Mouse (Mus musculus): ENCODE data around the gene Ehmt2. TPM values are rescaled to one million over a fixed set of nuclear protein-coding genes. Genes with fewer than 3 reads are reported as not detected.
A peak's percentile ranks its signal among the peaks of the same experiment; 100 is the strongest.

Ehmt2 gene
- polyA plus RNA-seq, 1 experiment: 104 TPM

DNA sequence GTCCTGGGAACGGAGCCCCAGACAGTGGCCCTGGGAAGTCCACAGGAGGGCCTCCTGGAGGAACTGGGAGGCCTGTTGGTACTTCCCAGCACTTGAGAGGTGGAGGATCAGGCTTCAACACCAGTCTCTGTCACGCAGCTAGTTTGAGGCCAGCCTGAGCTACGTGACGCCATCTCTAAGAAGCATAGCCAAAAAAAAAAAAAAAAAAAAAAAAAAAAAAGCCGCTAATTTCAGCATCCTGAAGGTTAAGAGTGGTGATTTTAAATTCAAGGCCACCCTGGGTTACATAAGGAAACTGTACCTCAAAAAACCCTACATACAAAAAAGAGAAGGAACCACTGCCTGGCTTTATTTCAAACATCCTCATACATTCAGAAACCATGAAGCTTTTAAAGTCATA lies 26.0 kb downstream of the Ehmt2 start:
- no peaks in the 10 kb centered on the region; the same call in 1 of the 2 replicates for H3K4me1 ChIP-seq (ENCODE audit: control insufficient read depth, insufficient read depth, low read length)
- no peak overlapping the region for H3K27ac ChIP-seq (ENCODE audit: control insufficient read depth, insufficient read depth, low read depth, low read length, poor library complexity)
- TF ChIP-seq POLR2A (IDR thresholded peaks at IDR 0.05; ENCODE audit: borderline replicate concordance, control insufficient read depth, low read depth, low read length): no peak
- TF ChIP-seq CTCF (IDR thresholded peaks at IDR 0.05; ENCODE audit: control insufficient read depth, insufficient read depth, low read length): no peak
- 32% methylated on average over 5 of the region's 5 CpGs for WGBS
- no peak overlapping the region for H3K4me3 ChIP-seq (replicated peaks; ENCODE audit: control insufficient read depth, low read depth, low read length)

DNA sequence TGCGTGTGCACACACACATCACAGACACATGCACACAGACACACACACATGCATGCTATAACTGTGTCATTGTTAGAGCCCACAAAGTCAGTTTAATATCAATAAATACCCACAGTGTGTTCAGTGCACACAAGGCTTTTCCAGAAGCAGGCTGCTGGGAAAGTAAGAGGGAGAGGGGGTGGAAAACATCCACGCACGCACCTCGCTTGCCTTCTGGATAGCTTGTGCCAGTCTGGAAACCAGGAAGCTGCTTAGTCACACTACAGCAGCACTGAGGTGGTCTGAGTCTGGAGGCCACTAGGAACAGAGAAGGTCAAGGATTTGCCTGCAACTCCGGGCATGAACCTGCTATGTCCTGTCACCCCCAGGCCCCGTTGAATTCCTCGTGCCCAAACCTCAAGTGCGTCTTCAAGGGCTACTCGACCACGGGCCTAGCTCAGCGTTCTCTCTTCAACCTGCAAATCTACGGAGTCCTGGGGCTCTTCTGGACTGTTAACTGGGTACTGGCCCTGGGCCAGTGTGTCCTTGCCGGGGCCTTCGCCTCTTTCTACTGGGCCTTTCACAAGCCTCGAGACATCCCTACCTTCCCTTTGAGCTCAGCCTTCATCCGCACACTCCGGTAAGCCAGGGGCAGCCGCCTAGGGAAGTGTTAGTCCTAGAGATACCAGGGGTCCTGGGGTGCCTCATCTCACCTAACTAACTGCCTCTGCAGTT lies 29.2 kb downstream of the Ehmt2 start:
- no peak overlapping the region for H3K27ac ChIP-seq (ENCODE audit: control insufficient read depth, insufficient read depth, low read depth, low read length, poor library complexity)
- no peaks in the 10 kb centered on the region; the same call in 1 of the 2 replicates for H3K4me1 ChIP-seq (ENCODE audit: control insufficient read depth, insufficient read depth, low read length)
- TF ChIP-seq CTCF (IDR thresholded peaks at IDR 0.05; ENCODE audit: control insufficient read depth, insufficient read depth, low read length) (no peak), POLR2A (IDR thresholded peaks at IDR 0.05; ENCODE audit: borderline replicate concordance, control insufficient read depth, low read depth, low read length) (no peak)
- WGBS: 89% methylated on average over 18 of the region's 18 CpGs
- no peak overlapping the region for H3K4me3 ChIP-seq (replicated peaks; ENCODE audit: control insufficient read depth, low read depth, low read length)

DNA sequence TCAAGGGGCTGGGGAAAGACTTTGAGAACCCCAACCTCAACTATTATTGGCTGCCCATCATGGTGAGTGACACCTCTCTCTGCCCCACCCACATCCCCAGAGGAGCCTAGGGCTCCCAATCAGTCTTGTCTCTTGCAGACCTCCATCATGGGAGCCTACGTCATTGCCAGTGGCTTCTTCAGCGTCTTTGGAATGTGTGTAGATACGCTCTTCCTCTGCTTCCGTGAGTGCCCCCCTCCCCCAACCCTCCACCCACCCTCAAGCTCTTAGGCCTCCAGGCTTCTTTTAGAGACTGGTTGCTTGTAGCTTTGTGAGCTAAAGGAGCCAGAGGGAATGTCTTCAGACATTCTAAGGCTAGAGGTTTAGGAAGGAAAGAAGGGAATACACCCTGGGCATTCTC lies 30.6 kb downstream of the Ehmt2 start:
- TF ChIP-seq POLR2A (IDR thresholded peaks at IDR 0.05; ENCODE audit: borderline replicate concordance, control insufficient read depth, low read depth, low read length) (no peak), CTCF (IDR thresholded peaks at IDR 0.05; ENCODE audit: control insufficient read depth, insufficient read depth, low read length) (no peak)
- Histone ChIP-seq H3K27ac (ENCODE audit: control insufficient read depth, insufficient read depth, low read depth, low read length, poor library complexity) (no peak overlapping the region), H3K4me3 (replicated peaks; ENCODE audit: control insufficient read depth, low read depth, low read length) (no peak overlapping the region), H3K4me1 (ENCODE audit: control insufficient read depth, insufficient read depth, low read length) (no peaks in the 10 kb centered on the region; the same call in 1 of the 2 replicates)
- WGBS: 85% methylated on average over 4 of the region's 4 CpGs

DNA sequence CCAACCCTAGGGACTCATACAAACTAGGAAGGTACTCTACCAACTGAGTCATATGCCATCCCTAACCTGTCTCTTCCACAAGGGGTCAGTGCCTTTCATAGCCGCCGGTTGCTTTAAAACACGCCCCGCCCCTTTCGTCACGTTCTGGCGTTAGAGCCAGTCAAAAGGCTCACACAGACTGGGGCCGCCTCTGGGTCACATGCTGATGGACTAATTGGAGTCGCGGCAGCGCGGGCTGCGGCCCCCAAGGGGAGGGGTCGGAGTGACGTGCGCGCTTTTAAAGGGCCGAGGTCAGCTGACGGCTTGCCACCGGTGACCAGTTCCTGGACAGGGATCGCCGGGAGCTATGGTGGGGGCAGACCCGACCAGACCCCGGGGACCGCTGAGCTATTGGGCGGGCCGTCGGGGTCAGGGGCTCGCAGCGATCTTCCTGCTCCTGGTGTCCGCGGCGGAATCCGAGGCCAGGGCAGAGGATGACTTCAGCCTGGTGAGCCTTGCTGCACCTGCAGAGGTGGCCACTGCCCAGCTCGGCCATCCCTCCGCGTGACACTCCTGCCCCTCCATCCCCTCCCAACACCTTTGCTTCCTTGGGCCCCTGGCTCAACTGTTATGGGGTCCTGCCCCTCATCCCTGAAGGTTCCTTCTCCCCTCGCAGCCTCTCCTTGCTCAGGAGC lies 32.9 kb downstream of the Ehmt2 start, which contains the start of gene Neu1:
TSS of gene Neu1 (plus strand) at position 193 of the 674 bp plus-strand sequence.
- TF ChIP-seq POLR2A (IDR thresholded peaks at IDR 0.05; ENCODE audit: borderline replicate concordance, control insufficient read depth, low read depth, low read length): peak; percentile 87
- TF ChIP-seq CTCF (IDR thresholded peaks at IDR 0.05; ENCODE audit: control insufficient read depth, insufficient read depth, low read length): peak; percentile 65
- peaks cover 7% of the 10 kb centered on the region; the same call in 1 of the 2 replicates for H3K4me1 ChIP-seq (ENCODE audit: control insufficient read depth, insufficient read depth, low read length)
- peak within 1 kb of the TSS; percentile 89 for H3K4me3 ChIP-seq (replicated peaks; ENCODE audit: control insufficient read depth, low read depth, low read length)
- H3K27ac ChIP-seq (ENCODE audit: control insufficient read depth, insufficient read depth, low read depth, low read length, poor library complexity): peak within 1 kb of the TSS; percentile 57
- under 1% methylated on average over 38 of the region's 38 CpGs for WGBS

DNA sequence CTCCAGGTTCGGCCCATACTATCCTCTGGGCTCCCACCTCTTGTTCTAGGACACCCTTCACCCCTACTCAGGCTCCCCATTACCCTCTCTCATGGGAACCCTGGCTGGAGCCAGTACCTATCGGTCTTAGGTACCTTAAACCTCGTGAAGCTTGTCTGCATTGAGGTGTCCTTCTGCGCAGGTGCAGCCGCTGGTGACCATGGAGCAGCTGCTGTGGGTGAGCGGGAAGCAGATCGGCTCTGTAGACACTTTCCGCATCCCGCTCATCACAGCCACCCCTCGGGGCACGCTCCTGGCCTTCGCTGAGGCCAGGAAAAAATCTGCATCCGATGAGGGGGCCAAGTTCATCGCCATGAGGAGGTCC lies 33.4 kb downstream of the Ehmt2 start:
- TF ChIP-seq POLR2A (IDR thresholded peaks at IDR 0.05; ENCODE audit: borderline replicate concordance, control insufficient read depth, low read depth, low read length): no peak
- TF ChIP-seq CTCF (IDR thresholded peaks at IDR 0.05; ENCODE audit: control insufficient read depth, insufficient read depth, low read length): no peak
- WGBS: 5% methylated on average over 14 of the region's 14 CpGs
- Histone ChIP-seq H3K4me3 (replicated peaks; ENCODE audit: control insufficient read depth, low read depth, low read length) (peak overlapping the region; percentile 89), H3K27ac (ENCODE audit: control insufficient read depth, insufficient read depth, low read depth, low read length, poor library complexity) (peak overlapping the region; percentile 57), H3K4me1 (ENCODE audit: control insufficient read depth, insufficient read depth, low read length) (peaks cover 7% of the 10 kb centered on the region; the same call in 1 of the 2 replicates)

DNA sequence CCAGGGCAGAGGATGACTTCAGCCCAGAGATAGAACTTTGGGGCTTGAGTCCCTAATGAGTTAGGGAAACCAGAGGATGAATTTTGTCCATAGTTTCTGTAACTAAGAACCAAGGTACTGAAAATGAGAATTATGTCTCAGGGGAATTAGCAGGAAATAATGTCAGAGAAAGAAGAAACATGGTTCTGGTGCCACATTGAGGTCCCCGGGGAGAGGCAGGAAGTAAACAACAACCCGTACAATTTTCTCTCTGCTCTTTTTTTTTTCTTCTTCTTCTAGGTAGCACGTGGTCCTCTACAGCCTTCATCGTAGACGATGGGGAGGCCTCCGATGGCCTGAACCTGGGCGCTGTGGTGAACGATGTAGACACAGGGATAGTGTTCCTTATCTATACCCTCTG lies 34.0 kb downstream of the Ehmt2 start:
- TF ChIP-seq CTCF (IDR thresholded peaks at IDR 0.05; ENCODE audit: control insufficient read depth, insufficient read depth, low read length) (no peak), POLR2A (IDR thresholded peaks at IDR 0.05; ENCODE audit: borderline replicate concordance, control insufficient read depth, low read depth, low read length) (no peak)
- 34% methylated on average over 8 of the region's 8 CpGs for WGBS
- peaks cover 8% of the 10 kb centered on the region; the same call in 1 of the 2 replicates for H3K4me1 ChIP-seq (ENCODE audit: control insufficient read depth, insufficient read depth, low read length)
- H3K27ac ChIP-seq (ENCODE audit: control insufficient read depth, insufficient read depth, low read depth, low read length, poor library complexity): peak overlapping the region; percentile 57
- H3K4me3 ChIP-seq (replicated peaks; ENCODE audit: control insufficient read depth, low read depth, low read length): peak overlapping the region; percentile 89

DNA sequence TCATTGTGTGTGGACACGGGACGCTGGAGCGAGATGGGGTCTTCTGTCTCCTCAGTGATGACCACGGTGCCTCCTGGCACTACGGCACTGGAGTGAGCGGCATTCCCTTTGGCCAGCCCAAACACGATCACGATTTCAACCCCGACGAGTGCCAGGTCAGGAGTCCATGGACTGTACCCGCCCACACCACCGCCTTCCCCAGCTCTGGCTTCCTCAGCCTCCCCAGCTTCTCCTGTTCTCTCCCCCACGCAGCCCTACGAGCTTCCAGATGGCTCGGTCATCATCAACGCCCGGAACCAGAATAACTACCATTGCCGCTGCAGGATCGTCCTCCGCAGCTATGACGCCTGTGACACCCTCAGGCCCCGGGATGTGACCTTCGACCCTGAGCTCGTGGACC lies 35.8 kb downstream of the Ehmt2 start:
- TF ChIP-seq CTCF (IDR thresholded peaks at IDR 0.05; ENCODE audit: control insufficient read depth, insufficient read depth, low read length): no peak
- 0 out of 2 replicates have a peak, but pooled peaks have one; percentile 11 for TF ChIP-seq POLR2A (IDR thresholded peaks at IDR 0.05; ENCODE audit: borderline replicate concordance, control insufficient read depth, low read depth, low read length)
- 79% methylated on average over 24 of the region's 24 CpGs for WGBS
- no peak overlapping the region for H3K4me3 ChIP-seq (replicated peaks; ENCODE audit: control insufficient read depth, low read depth, low read length)
- H3K4me1 ChIP-seq (ENCODE audit: control insufficient read depth, insufficient read depth, low read length): peaks cover 10% of the 10 kb centered on the region; the same call in 1 of the 2 replicates
- H3K27ac ChIP-seq (ENCODE audit: control insufficient read depth, insufficient read depth, low read depth, low read length, poor library complexity): peak overlapping the region; percentile 83

DNA sequence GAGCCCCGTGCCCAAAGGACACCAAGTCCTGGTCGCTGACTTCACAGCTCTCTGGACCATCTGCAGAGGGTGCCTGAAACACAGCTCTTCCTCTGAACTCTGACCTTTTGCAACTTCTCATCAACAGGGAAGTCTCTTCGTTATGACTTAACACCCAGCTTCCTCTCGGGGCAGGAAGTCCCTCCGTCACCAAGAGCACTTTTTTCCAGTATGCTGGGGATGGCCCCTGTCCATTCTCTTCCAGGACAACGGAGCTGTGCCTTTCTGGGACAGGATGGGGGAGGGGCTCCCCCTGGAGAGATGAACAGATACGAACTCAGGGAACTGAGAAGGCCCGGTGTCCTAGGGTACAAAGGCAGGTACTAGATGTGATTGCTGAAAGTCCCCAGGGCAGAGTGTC lies 36.6 kb downstream of the Ehmt2 start:
- peaks cover 11% of the 10 kb centered on the region; the same call in 1 of the 2 replicates for H3K4me1 ChIP-seq (ENCODE audit: control insufficient read depth, insufficient read depth, low read length)
- 36% methylated on average over 8 of the region's 8 CpGs for WGBS
- H3K27ac ChIP-seq (ENCODE audit: control insufficient read depth, insufficient read depth, low read depth, low read length, poor library complexity): peak overlapping the region; percentile 83

More for the DNA sequence above, 36.6 kb downstream of the Ehmt2 start:
- no peak for TF ChIP-seq POLR2A (IDR thresholded peaks at IDR 0.05; ENCODE audit: borderline replicate concordance, control insufficient read depth, low read depth, low read length)
- TF ChIP-seq CTCF (IDR thresholded peaks at IDR 0.05; ENCODE audit: control insufficient read depth, insufficient read depth, low read length): no peak
- peak overlapping the region; percentile 5 for H3K4me3 ChIP-seq (replicated peaks; ENCODE audit: control insufficient read depth, low read depth, low read length)
